Mouse (Mus musculus) cerebellum, adult 2 months (tissue): ENCODE data around the gene Rbm7. TPM values are rescaled to one million over a fixed set of nuclear protein-coding genes. Genes with fewer than 3 reads are reported as not detected.
A peak's percentile ranks its signal among the peaks of the same experiment; 100 is the strongest.
"Not testable (repeated sequence)": the region's sequence is repeated elsewhere in the genome, so short reads cannot be mapped to it uniquely, and the experiment has no call there.

Experiments
- DNase-seq, 2 experiments: peaks; one replicate each; pipeline ENCODE4 v3.0.0; 2021
- H3K27ac ChIP-seq: fragments of 200-500 bp; 2 replicates; pipeline ENCODE4 v1.5.1; 2012; ENCODE audit warnings: low read length, control low read depth, inconsistent platforms; ENCODE audit not compliant: insufficient read depth
- H3K27me3 ChIP-seq: fragments of 200-500 bp; 2 replicates; pipeline ENCODE4 v1.6.1; 2012; ENCODE audit warnings: inconsistent platforms, mild to moderate bottlenecking, low read length, moderate library complexity; ENCODE audit not compliant: control insufficient read depth, insufficient read depth
- H3K4me1 ChIP-seq: fragments of 200-500 bp; 2 replicates; pipeline ENCODE4 v1.6.1; 2011; ENCODE audit warnings: low read length; ENCODE audit not compliant: control insufficient read depth, insufficient read depth
- H3K4me3 ChIP-seq: fragments of 200-500 bp; replicated peaks from 2 replicates; pipeline ENCODE3; 2011; ENCODE audit warnings: mild to moderate bottlenecking, low read depth, low read length, control low read depth; ENCODE audit not compliant: insufficient read depth
- CTCF ChIP-seq: fragments of 200-500 bp; IDR thresholded peaks from 2 replicates; pipeline ENCODE4 v1.5.1; 2011; ENCODE audit warnings: low read depth, mild to moderate bottlenecking, control low read depth, low read length, moderate library complexity, borderline replicate concordance; ENCODE audit not compliant: insufficient read depth
- POLR2A ChIP-seq: fragments of 200-500 bp; IDR thresholded peaks from 2 replicates; pipeline ENCODE4 v1.6.1; 2011; ENCODE audit warnings: low read length, control low read depth, borderline replicate concordance; ENCODE audit not compliant: insufficient read depth
- WGBS: fragments of 180-500 bp; shearing (Covaris S2); methylation state at CpG from one replicate; pipeline ENCODE4 v1.1.7; 2018; 5-methylcytosine and 5-hydroxymethylcytosine counted together
- polyA plus RNA-seq: library from polyadenylated mRNA; depleted of rRNA; stranded (reverse); fragments of >200 nt; gene quantifications from 2 replicates; pipeline ENCODE4 v1.2.3, GENCODE M21; 2012

Gene Rbm7
- polyA plus RNA-seq, 1 experiment = 32.4 TPM

GRCm38 (mm10) chr9:48476236-48477165 lies 18.6 kb downstream of the Rbm7 start:
- no peak overlapping the region for H3K4me3 ChIP-seq
- TF ChIP-seq POLR2A = no peak
- TF ChIP-seq CTCF = no peak
- no peaks in the 10 kb centered on the region; the same call in 1 of the 2 replicates for H3K4me1 ChIP-seq
- H3K27me3 ChIP-seq = no peaks in the 10 kb centered on the region
- no peak overlapping the region for H3K27ac ChIP-seq
- 80% methylated on average over 10 of the region's 10 CpGs for WGBS
- DNase-seq = no peak

- no peak overlapping the region for H3K4me3 ChIP-seq
- TF ChIP-seq POLR2A (no peak), CTCF (no peak)
- 95% methylated on average over 9 of the region's 9 CpGs for WGBS
- H3K4me1 ChIP-seq = no peaks in the 10 kb centered on the region; the same call in 1 of the 2 replicates
- DNase-seq = no peak
- no peaks in the 10 kb centered on the region for H3K27me3 ChIP-seq
- H3K27ac ChIP-seq = no peak overlapping the region
Observed at GRCm38 (mm10) chr9:48474367-48474766, 20.7 kb downstream of the Rbm7 start.

GRCm38 (mm10) chr9:48473131-48473530 lies 22.0 kb downstream of the Rbm7 start:
- H3K27ac ChIP-seq = no peak overlapping the region
- no peak overlapping the region for H3K4me3 ChIP-seq
- no peak for DNase-seq
- 93% methylated on average over 12 of the region's 12 CpGs for WGBS
- H3K27me3 ChIP-seq = no peaks in the 10 kb centered on the region
- H3K4me1 ChIP-seq = no peaks in the 10 kb centered on the region
- no peak for TF ChIP-seq POLR2A
- no peak for TF ChIP-seq CTCF

- TF ChIP-seq POLR2A (no peak), CTCF (no peak)
- 88% methylated on average over 15 of the region's 15 CpGs for WGBS
- Histone ChIP-seq H3K27ac (no peak overlapping the region), H3K4me1 (no peaks in the 10 kb centered on the region), H3K4me3 (no peak overlapping the region), H3K27me3 (no peaks in the 10 kb centered on the region)
- no peak for DNase-seq
Observed at GRCm38 (mm10) chr9:48472441-48473025, 22.6 kb downstream of the Rbm7 start.

GRCm38 (mm10) chr9:48467471-48467870 lies 27.6 kb downstream of the Rbm7 start:
- not testable (repeated sequence) for H3K27me3 ChIP-seq, H3K4me3 ChIP-seq, H3K4me1 ChIP-seq, H3K27ac ChIP-seq, DNase-seq
- 98% methylated on average over 5 of the region's 5 CpGs for WGBS

GRCm38 (mm10) chr9:48466804-48467203 lies 28.3 kb downstream of the Rbm7 start:
- peak; percentile 34 to 55 for DNase-seq
- 59% methylated on average over 3 of the region's 3 CpGs for WGBS
- Histone ChIP-seq H3K4me3 (no peak overlapping the region), H3K4me1 (no peaks in the 10 kb centered on the region), H3K27ac (no peak overlapping the region), H3K27me3 (no peaks in the 10 kb centered on the region)
- TF ChIP-seq POLR2A (no peak), CTCF (peak; percentile 82)

GRCm38 (mm10) chr9:48465671-48466070 lies 29.4 kb downstream of the Rbm7 start:
- DNase-seq = no peak
- TF ChIP-seq POLR2A = no peak
- TF ChIP-seq CTCF = peak; percentile 39; the same call in 1 of the 2 replicates
- Histone ChIP-seq H3K27ac (no peak overlapping the region), H3K4me3 (no peak overlapping the region), H3K4me1 (no peaks in the 10 kb centered on the region), H3K27me3 (no peaks in the 10 kb centered on the region)
- WGBS = 96% methylated on average over 3 of the region's 3 CpGs

- no peak for TF ChIP-seq POLR2A
- TF ChIP-seq CTCF = no peak
- H3K27ac ChIP-seq = no peak overlapping the region
Observed at GRCm38 (mm10) chr9:48461545-48461944, 33.6 kb downstream of the Rbm7 start.

More at GRCm38 (mm10) chr9:48461545-48461944, 33.6 kb downstream of the Rbm7 start:
- DNase-seq = no peak
- H3K27me3 ChIP-seq = no peaks in the 10 kb centered on the region
- WGBS = 89% methylated on average over 3 of the region's 3 CpGs
- no peak overlapping the region for H3K4me3 ChIP-seq
- H3K4me1 ChIP-seq = no peaks in the 10 kb centered on the region
